Comparison of ENCODE assay signal across 22 mouse cellular contexts in genomic region chr14:22106777-22107176, GRCm38 (mm10).
"Had no signal": no experiment of that assay in that cellular context is flagged by ENCODE, and none has a peak within 500 bp of the region (broad histone marks: within the 10 kb centered on the region; RNA-seq: fewer than 3 reads in every experiment).

No protein-coding gene starts in this region.

- H3K9ac ChIP-seq: limb, embryonic 13.5 days; liver, embryonic 12.5 days; liver, embryonic 15.5 days; lung, embryonic 15.5 days; midbrain, embryonic 13.5 days; neural tube, embryonic 13.5 days; stomach, embryonic 15.5 days had no signal

- H3K4me1 ChIP-seq: liver, embryonic 12.5 days; liver, embryonic 15.5 days; lung, embryonic 15.5 days; megakaryocyte, embryonic 14.5 days; midbrain, embryonic 13.5 days; neural tube, embryonic 13.5 days; stomach, embryonic 15.5 days had no signal

- H3K27ac ChIP-seq: kidney, postnatal 0 days; limb, embryonic 10.5 days; limb, embryonic 13.5 days; liver, embryonic 12.5 days; liver, embryonic 15.5 days; lung, embryonic 15.5 days; midbrain, embryonic 10.5 days; midbrain, embryonic 13.5 days; neural tube, embryonic 13.5 days; stomach, embryonic 15.5 days had no signal

- H3K4me3 ChIP-seq: limb, embryonic 10.5 days; limb, embryonic 13.5 days; liver, embryonic 12.5 days; liver, embryonic 15.5 days; lung, embryonic 15.5 days; megakaryocyte, embryonic 14.5 days; midbrain, embryonic 10.5 days; midbrain, embryonic 13.5 days; myocyte; neural tube, embryonic 13.5 days; stomach, embryonic 15.5 days had no signal

- H3K4me2 ChIP-seq: limb, embryonic 13.5 days; liver, embryonic 12.5 days; liver, embryonic 15.5 days; lung, embryonic 15.5 days; midbrain, embryonic 13.5 days; neural tube, embryonic 13.5 days; stomach, embryonic 15.5 days had no signal

- H3K27me3 ChIP-seq: liver, embryonic 12.5 days; liver, embryonic 15.5 days; lung, embryonic 15.5 days; megakaryocyte, embryonic 14.5 days; stomach, embryonic 15.5 days had no signal

- H3K9me3 ChIP-seq: limb, embryonic 10.5 days; limb, embryonic 13.5 days; liver, embryonic 12.5 days; liver, embryonic 15.5 days; lung, embryonic 15.5 days; megakaryocyte, embryonic 14.5 days; midbrain, embryonic 10.5 days; midbrain, embryonic 13.5 days; neural tube, embryonic 13.5 days; stomach, embryonic 15.5 days had no signal

- ATAC-seq: liver, embryonic 12.5 days; midbrain, embryonic 13.5 days; midbrain, embryonic 16.5 days had no signal

- H3K36me3 ChIP-seq: limb, embryonic 10.5 days; limb, embryonic 13.5 days; liver, embryonic 12.5 days; liver, embryonic 15.5 days; lung, embryonic 15.5 days; midbrain, embryonic 10.5 days; midbrain, embryonic 13.5 days; neural tube, embryonic 13.5 days; stomach, embryonic 15.5 days had no signal

- DNase-seq: kidney, postnatal 25 days; liver; lung, adult 18-20 months; lung, postnatal 10 days; lung, postnatal 36 days; retina, postnatal 1 day; right cerebral cortex, postnatal 25 days; spleen, adult 18-20 months; thymus, postnatal 25 days had no signal
